Comparison of ENCODE assay signal across 24 mouse cellular contexts in the genomic region with DNA sequence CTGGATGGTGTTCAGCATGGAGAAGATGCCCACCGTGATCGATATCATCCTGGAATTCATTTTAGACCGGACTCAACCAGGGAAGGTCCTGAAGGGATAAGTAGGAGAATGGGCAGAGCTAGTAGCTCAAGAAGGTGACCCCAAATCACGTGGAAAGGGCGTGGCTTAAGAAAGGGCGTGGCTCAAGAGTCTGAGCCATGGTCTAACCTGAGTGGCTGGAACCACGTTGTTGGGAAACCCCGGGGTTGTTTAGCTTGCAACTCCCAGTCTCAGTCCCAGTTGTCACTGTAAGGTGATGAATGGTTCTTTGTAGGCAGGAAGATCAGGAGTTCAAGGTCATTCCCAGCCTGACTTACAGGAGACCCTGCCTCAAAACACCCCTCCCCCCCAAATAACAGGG. TPM values are rescaled to one million over a fixed set of nuclear protein-coding genes. Genes with fewer than 3 reads are reported as not detected.
A peak's percentile ranks its signal among the peaks of the same experiment; 100 is the strongest.
DNase-seq lines count a peak whose midpoint lies in the region; ATAC-seq lines count a peak whose summit lies in the region.
"Had no signal": no experiment of that assay in that cellular context is flagged by ENCODE, and none has a peak within 500 bp of the region (broad histone marks: within the 10 kb centered on the region; RNA-seq: fewer than 3 reads in every experiment).

No protein-coding gene starts in this region.

- ATAC-seq in megakaryocyte-erythroid progenitor cell, adult 5-6 weeks (replicated peaks; ENCODE audit: low FRiP score, low TSS enrichment, poor library complexity, severe bottlenecking), result no peak
- ATAC-seq: activated CD4-positive, CD25-positive, alpha-beta regulatory T cell, adult 4 months; CD4-positive, CD25-positive, alpha-beta regulatory T cell, adult 4 months; forebrain, embryonic 13.5 days; forebrain, embryonic 16.5 days; intestine, embryonic 15.5 days had no signal

- peak; percentile 51 for DNase-seq in testis, postnatal 10 days (ENCODE audit: low spot score)
- no peak for DNase-seq in testis, postnatal 14 days (ENCODE audit: low spot score)
- DNase-seq in ES-CJ7 (ENCODE audit: low read depth, low spot score), result peak; percentile 84
- DNase-seq in WW6 (ENCODE audit: low read depth, low spot score), result peak; percentile 58
- DNase-seq in gastrocnemius, adult 18-20 months (ENCODE audit: low spot score), result no peak
- DNase-seq: adrenal gland, adult 8-10 months; adrenal gland, postnatal 25 days; cerebellum, adult 11-12 months; cerebellum, adult 8-10 months; cerebellum, postnatal 10 days; cerebellum, postnatal 36 days; embryo, embryonic 11 days; gastrocnemius, adult 2 months; gastrocnemius, postnatal 25 days; heart, adult 18-20 months; heart, postnatal 14 days; kidney, adult 18-20 months had no signal

RNA-seq across cellular contexts. Expression of a gene that starts 29.2 kb away (rescaled TPM):
- total RNA-seq in gastrocnemius, adult 18-20 months (2021), result 10 to 100 TPM; 18.8 to 25.4 TPM
- 33.2 and 48.8 TPM in 2 replicates for total RNA-seq in megakaryocyte-erythroid progenitor cell, adult 5-6 weeks (2014; fragmentation: Nextera tagmentation)
- total RNA-seq in megakaryocyte-erythroid progenitor cell, adult 5-6 weeks (2017), result 96.9 and 106 TPM in 2 replicates

RNA-seq across cellular contexts. Expression of a gene that starts 29.7 kb away (rescaled TPM):
- total RNA-seq in gastrocnemius, adult 18-20 months (2021), result not detected
- total RNA-seq in megakaryocyte-erythroid progenitor cell, adult 5-6 weeks (2014; fragmentation: Nextera tagmentation), result not detected in 2 replicates
- not detected in 2 replicates for total RNA-seq in megakaryocyte-erythroid progenitor cell, adult 5-6 weeks (2017)
- total RNA-seq: adrenal gland, adult 8-10 months; adrenal gland, postnatal 25 days; gastrocnemius, adult 2 months; gastrocnemius, postnatal 25 days; heart, adult 18-20 months; heart, postnatal 14 days; hematopoietic stem cell, adult 5-6 weeks had no signal

RNA-seq across cellular contexts. Expression of a gene that starts 29.9 kb away (rescaled TPM):
- total RNA-seq in gastrocnemius, adult 18-20 months (2021), result 10 to 100 TPM in 1 of 2 experiments, 1 to 10 TPM in 1; 9.2 to 10.7 TPM
- 15.0 TPM in 2 replicates for total RNA-seq in megakaryocyte-erythroid progenitor cell, adult 5-6 weeks (2014; fragmentation: Nextera tagmentation)
- 3.7 and 4.6 TPM in 2 replicates for total RNA-seq in megakaryocyte-erythroid progenitor cell, adult 5-6 weeks (2017)

RNA-seq across cellular contexts. Expression of a gene that starts 32.5 kb away (rescaled TPM):
- total RNA-seq in gastrocnemius, adult 18-20 months (2021), result not detected
- total RNA-seq in megakaryocyte-erythroid progenitor cell, adult 5-6 weeks (2014; fragmentation: Nextera tagmentation), result not detected in 2 replicates
- total RNA-seq in megakaryocyte-erythroid progenitor cell, adult 5-6 weeks (2017), result not detected in 2 replicates
- total RNA-seq: gastrocnemius, adult 2 months; gastrocnemius, postnatal 25 days; heart, adult 18-20 months; heart, postnatal 14 days; hematopoietic stem cell, adult 5-6 weeks had no signal

Comparison
In these comparisons a context has a peak if more than half of its experiments do, and no peak if none do; other contexts are left out.
1. DNase-seq: peak in testis, postnatal 10 days (single experiment), ES-CJ7 (single experiment) and WW6 (single experiment); none in testis, postnatal 14 days (single experiment) and gastrocnemius, adult 18-20 months (single experiment).